Comparison of ENCODE assay signal across 7 mouse cellular contexts in the genomic region with DNA sequence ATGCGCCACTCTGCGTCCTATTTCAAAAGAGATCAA. TPM values are rescaled to one million over a fixed set of nuclear protein-coding genes. Genes with fewer than 3 reads are reported as not detected.
DNase-seq lines count a peak whose midpoint lies in the region; ATAC-seq and TF ChIP-seq lines count a peak whose summit lies in the region.

A gene (minus strand): TSS at position 1 of the 36 bp plus-strand sequence.

- H3K4me2 ChIP-seq in forebrain, embryonic 15.5 days (replicated peaks) = peak within 1 kb of the TSS; percentile 76
- peak within 1 kb of the TSS; percentile 71 for H3K4me2 ChIP-seq in hindbrain, embryonic 13.5 days
- H3K4me2 ChIP-seq in liver, embryonic 15.5 days = peak within 1 kb of the TSS; percentile 98

- TF ChIP-seq RAD21 in MEL (IDR thresholded peaks at IDR 0.05; ENCODE audit: low read depth, low read length) = no peak

- no peak for TF ChIP-seq EP300 in MEL (IDR thresholded peaks at IDR 0.05; ENCODE audit: low read depth in 1 of 2, low read length in 2 of 2)

- peak within 1 kb of the TSS; percentile 97 for H3K4me3 ChIP-seq in E14TG2a.4 (replicated peaks; ENCODE audit: low read length)
- H3K4me3 ChIP-seq in MEL (ENCODE audit: control insufficient read depth in 1 of 2, insufficient read depth in 1 of 2, low read depth in 2 of 2, low read length in 2 of 2) = peak within 1 kb of the TSS; percentile 90 to 99
- peak within 1 kb of the TSS; percentile 90 for H3K4me3 ChIP-seq in forebrain, embryonic 15.5 days
- H3K4me3 ChIP-seq in hindbrain, embryonic 13.5 days = peak within 1 kb of the TSS; percentile 90
- peak within 1 kb of the TSS; percentile 79 for H3K4me3 ChIP-seq in liver, embryonic 15.5 days (replicated peaks)

- H3K27me3 ChIP-seq in E14TG2a.4 (ENCODE audit: insufficient read depth, low read length) (peaks cover 20% of the 10 kb centered on the region), MEL (ENCODE audit: control insufficient read depth in 1 of 2, insufficient read depth in 2 of 2, low read length in 2 of 2) (no peaks in the 10 kb centered on the region)
- no peaks in the 10 kb centered on the region for H3K27me3 ChIP-seq in forebrain, embryonic 15.5 days
- peaks cover 4% of the 10 kb centered on the region; the same call in 1 of the 2 replicates for H3K27me3 ChIP-seq in hindbrain, embryonic 13.5 days
- H3K27me3 ChIP-seq in liver, embryonic 15.5 days = peaks cover 34% of the 10 kb centered on the region

- ATAC-seq in forebrain, embryonic 15.5 days (replicated peaks) = no peak
- ATAC-seq in hindbrain, embryonic 13.5 days (ENCODE audit: low FRiP score) = no peak
- no peak for ATAC-seq in liver, embryonic 15.5 days (ENCODE audit: insufficient read depth)

- H3K4me1 ChIP-seq in E14TG2a.4 (replicated peaks; ENCODE audit: low read depth, low read length) = peaks cover 76% of the 10 kb centered on the region
- H3K4me1 ChIP-seq in MEL (ENCODE audit: control insufficient read depth in 1 of 2, insufficient read depth in 2 of 2, low read length in 2 of 2) = peaks cover 10 to 34% of the 10 kb centered on the region in 2 experiments
- H3K4me1 ChIP-seq in forebrain, embryonic 15.5 days = peaks cover 35% of the 10 kb centered on the region
- H3K4me1 ChIP-seq in hindbrain, embryonic 13.5 days (replicated peaks) = peaks cover 36% of the 10 kb centered on the region
- peaks cover 83% of the 10 kb centered on the region for H3K4me1 ChIP-seq in liver, embryonic 15.5 days (replicated peaks)

- 0% methylated on average over 2 of the region's 2 CpGs for WGBS in forebrain, embryonic 15.5 days
- 0% methylated on average over 2 of the region's 2 CpGs for WGBS in hindbrain, embryonic 13.5 days
- 0% methylated on average over 2 of the region's 2 CpGs for WGBS in liver, embryonic 15.5 days (ENCODE audit: insufficient replicate concordance)

- no peak for TF ChIP-seq POLR2A in MEL (IDR thresholded peaks at IDR 0.05; ENCODE audit: control insufficient read depth in 1 of 2, insufficient read depth in 1 of 2, low read depth in 1 of 2, low read length in 2 of 2, poor library complexity in 1 of 2)

- TF ChIP-seq CTCF in E14TG2a.4 (conservative IDR thresholded peaks at IDR 0.05; ENCODE audit: low read length) (no peak), MEL (IDR thresholded peaks at IDR 0.05 in 2 of 3, conservative IDR thresholded peaks at IDR 0.05 in 1 of 3; ENCODE audit: control insufficient read depth in 1 of 3, insufficient read depth in 1 of 3, low read depth in 2 of 3, low read length in 3 of 3, poor library complexity in 1 of 3, severe bottlenecking in 1 of 3) (no peak)

- H3K27ac ChIP-seq in MEL (ENCODE audit: control insufficient read depth, low read depth, low read length) = peak within 1 kb of the TSS; percentile 87
- H3K27ac ChIP-seq in forebrain, embryonic 15.5 days (replicated peaks) = peak within 1 kb of the TSS; percentile 99
- peak within 1 kb of the TSS; percentile 98 for H3K27ac ChIP-seq in hindbrain, embryonic 13.5 days
- peak within 1 kb of the TSS; percentile 77 for H3K27ac ChIP-seq in liver, embryonic 15.5 days (replicated peaks)

- H3K36me3 ChIP-seq in E14TG2a.4 (ENCODE audit: insufficient read depth, low read length) (peaks cover 14% of the 10 kb centered on the region), MEL (ENCODE audit: control insufficient read depth in 1 of 2, insufficient read depth in 2 of 2, low read length in 2 of 2) (peaks cover 2 to 30% of the 10 kb centered on the region in 2 experiments; a peak in 3 of 4 replicates)
- no peaks in the 10 kb centered on the region for H3K36me3 ChIP-seq in forebrain, embryonic 15.5 days
- H3K36me3 ChIP-seq in hindbrain, embryonic 13.5 days = no peaks in the 10 kb centered on the region
- H3K36me3 ChIP-seq in liver, embryonic 15.5 days (replicated peaks) = no peaks in the 10 kb centered on the region

- peak within 1 kb of the TSS; percentile 93 for H3K9ac ChIP-seq in MEL (ENCODE audit: control insufficient read depth, low read depth, low read length, poor library complexity, severe bottlenecking)
- peak within 1 kb of the TSS; percentile 92 for H3K9ac ChIP-seq in forebrain, embryonic 15.5 days (replicated peaks)
- peak within 1 kb of the TSS; percentile 94 for H3K9ac ChIP-seq in hindbrain, embryonic 13.5 days
- peak within 1 kb of the TSS; percentile 72 for H3K9ac ChIP-seq in liver, embryonic 15.5 days

- peaks cover 50% of the 10 kb centered on the region for H3K79me2 ChIP-seq in MEL (ENCODE audit: control insufficient read depth, insufficient read depth, low read length, poor library complexity)

- DNase-seq in MEL (ENCODE audit: low read depth, low spot score) = no peak
- DNase-seq in urinary bladder, postnatal 14 days (ENCODE audit: low spot score) = no peak
- DNase-seq in kidney, postnatal 4 days = no peak

- H3K9me3 ChIP-seq in E14TG2a.4 (ENCODE audit: low read length) (no peaks in the 10 kb centered on the region), MEL (replicated peaks; ENCODE audit: insufficient read depth, low read length) (no peaks in the 10 kb centered on the region)
- H3K9me3 ChIP-seq in forebrain, embryonic 15.5 days = no peaks in the 10 kb centered on the region
- H3K9me3 ChIP-seq in hindbrain, embryonic 13.5 days = no peaks in the 10 kb centered on the region
- H3K9me3 ChIP-seq in liver, embryonic 15.5 days (replicated peaks) = no peaks in the 10 kb centered on the region

TF ChIP-seq in MEL, 35 proteins besides CTCF, POLR2A, EP300 and RAD21:
- no peak for TF ChIP-seq MEF2A (IDR thresholded peaks at IDR 0.05; ENCODE audit: extremely low read depth, insufficient replicate concordance, low read depth, low read length, poor library complexity, severe bottlenecking)
- TF ChIP-seq POLR2AphosphoS2 (IDR thresholded peaks at IDR 0.05; ENCODE audit: low read length) = no peak
- TF ChIP-seq MAFK (IDR thresholded peaks at IDR 0.05; ENCODE audit: borderline replicate concordance, low read depth, low read length) = no peak

RNA-seq across cellular contexts. Expression of the gene that starts here (rescaled TPM):
- 191 and 213 TPM in 2 replicates for total RNA-seq in MEL (2012; rRNA removed)
- polyA plus RNA-seq in MEL (2012; ENCODE audit: insufficient read depth in 1 of 2, insufficient read length in 2 of 2, low read depth in 1 of 2, low replicate concordance in 2 of 2, missing spikeins in 1 of 2) = 100 to 1,000 TPM; 290 to 643 TPM
- polyA plus RNA-seq in forebrain, embryonic 15.5 days (2015; fragmentation: Nextera tagmentation; extraction: Ambion mirVana) = 64.7 and 68.2 TPM in 2 replicates
- polyA plus RNA-seq in hindbrain, embryonic 13.5 days (2015; fragmentation: Nextera tagmentation; extraction: Ambion mirVana) = 58.4 and 63.4 TPM in 2 replicates
- polyA plus RNA-seq in liver, embryonic 15.5 days (2015; fragmentation: Nextera tagmentation; extraction: Ambion mirVana) = 30.9 and 36.0 TPM in 2 replicates
